Comparison of ENCODE assay signal across 8 mouse cellular contexts in genomic region chr4:126260520-126261201, GRCm38 (mm10). TPM values are rescaled to one million over a fixed set of nuclear protein-coding genes. Genes with fewer than 3 reads are reported as not detected.
DNase-seq lines count a peak whose midpoint lies in the region; ATAC-seq and TF ChIP-seq lines count a peak whose summit lies in the region.

No protein-coding gene starts in this region.

- no peaks in the 10 kb centered on the region for H3K27me3 ChIP-seq in intestine, embryonic 16.5 days (replicated peaks; ENCODE audit: control insufficient read depth, insufficient read depth, low read length)

- H3K4me3 ChIP-seq in intestine, embryonic 16.5 days (ENCODE audit: low read length), result no peak overlapping the region
- H3K4me3 ChIP-seq in lung, adult 2 months (replicated peaks; ENCODE audit: extremely low read depth, low read depth, low read length), result no peak overlapping the region

- ATAC-seq in intestine, embryonic 16.5 days, result peak; percentile 32

- H3K9ac ChIP-seq in intestine, embryonic 16.5 days (ENCODE audit: low read depth, low read length), result peak overlapping the region; percentile 43

- 5% methylated on average over 10 of the region's 10 CpGs for WGBS in intestine, embryonic 16.5 days
- WGBS in lung, adult 2 months, result 3% methylated on average over 10 of the region's 10 CpGs

- no peaks in the 10 kb centered on the region for H3K36me3 ChIP-seq in intestine, embryonic 16.5 days (ENCODE audit: control insufficient read depth, insufficient read depth, low read length)

- H3K4me2 ChIP-seq in intestine, embryonic 16.5 days (ENCODE audit: low read depth, low read length), result peak overlapping the region; percentile 29

- TF ChIP-seq CTCF in lung, adult 2 months (IDR thresholded peaks at IDR 0.05; ENCODE audit: insufficient read depth, low read length), result no peak

- H3K27ac ChIP-seq in intestine, embryonic 16.5 days (ENCODE audit: low read length), result peak overlapping the region; percentile 88

- no peaks in the 10 kb centered on the region for H3K9me3 ChIP-seq in intestine, embryonic 16.5 days (ENCODE audit: control insufficient read depth, low read length)

- H3K4me1 ChIP-seq in intestine, embryonic 16.5 days (ENCODE audit: control insufficient read depth, insufficient read depth, low read length), result peaks cover 46% of the 10 kb centered on the region
- H3K4me1 ChIP-seq in lung, adult 2 months (ENCODE audit: control insufficient read depth, insufficient read depth, low read length), result peaks cover 30% of the 10 kb centered on the region

- peak; percentile 56 for DNase-seq in retina, embryonic 14.5 days (ENCODE audit: low spot score)
- DNase-seq in retina, postnatal 1 day, result no peak
- DNase-seq in c-Kit-negative CD71-positive TER-119-positive erythroid progenitor cells, embryonic 14.5 days (ENCODE audit: low read depth, low spot score), result peak; percentile 75
- peak; percentile 95 for DNase-seq in gastrocnemius, postnatal 25 days
- peak; percentile 77 for DNase-seq in lung, adult 2 months
- peak; percentile 97 for DNase-seq in skeletal muscle tissue, adult 2 months (ENCODE audit: low read depth, low spot score)
- DNase-seq in frontal cortex, adult 2 months (ENCODE audit: extremely low spot score in 1 of 2, low spot score in 1 of 2), result no peak

- TF ChIP-seq POLR2A in lung, adult 2 months (IDR thresholded peaks at IDR 0.05; ENCODE audit: borderline replicate concordance, extremely low read depth, low read depth, low read length), result peak; percentile 66; the same call in 1 of the 2 replicates

RNA-seq across cellular contexts. Expression of gene Trappc3, which starts 1.5 kb away (rescaled TPM):
- 10 to 100 TPM; 18.0 to 21.0 TPM for total RNA-seq in gastrocnemius, postnatal 25 days (2021)
- 105 and 107 TPM in 2 replicates for polyA plus RNA-seq in intestine, embryonic 16.5 days (2015; fragmentation: Nextera tagmentation; extraction: Ambion mirVana)
- polyA plus RNA-seq in lung, adult 2 months (2012; rRNA removed), result 31.7 and 51.1 TPM in 2 replicates
- polyA plus RNA-seq in frontal cortex, adult 2 months (2012; rRNA removed), result 110 and 111 TPM in 2 replicates

RNA-seq across cellular contexts. Expression of gene Map7d1, which starts 4.5 kb away (rescaled TPM):
- total RNA-seq in gastrocnemius, postnatal 25 days (2021), result 100 to 1,000 TPM; 166 to 187 TPM
- 13.1 and 16.7 TPM in 2 replicates for polyA plus RNA-seq in intestine, embryonic 16.5 days (2015; fragmentation: Nextera tagmentation; extraction: Ambion mirVana)
- polyA plus RNA-seq in lung, adult 2 months (2012; rRNA removed), result 153 and 194 TPM in 2 replicates
- 201 and 206 TPM in 2 replicates for polyA plus RNA-seq in frontal cortex, adult 2 months (2012; rRNA removed)

RNA-seq across cellular contexts. Expression of gene Col8a2, which starts 25.9 kb away (rescaled TPM):
- total RNA-seq in gastrocnemius, postnatal 25 days (2021), result 1 to 10 TPM in 1 of 2 experiments, under 1 TPM in 1; 0.96 to 3.9 TPM
- 3.5 and 4.5 TPM in 2 replicates for polyA plus RNA-seq in intestine, embryonic 16.5 days (2015; fragmentation: Nextera tagmentation; extraction: Ambion mirVana)
- 3.5 and 4.4 TPM in 2 replicates for polyA plus RNA-seq in lung, adult 2 months (2012; rRNA removed)
- polyA plus RNA-seq in frontal cortex, adult 2 months (2012; rRNA removed), result 0.38 and 0.50 TPM in 2 replicates

RNA-seq across cellular contexts. Expression of gene Thrap3, which starts 58.1 kb away (rescaled TPM):
- total RNA-seq in gastrocnemius, postnatal 25 days (2021), result 10 to 100 TPM; 90.9 to 92.4 TPM
- 132 and 141 TPM in 2 replicates for polyA plus RNA-seq in intestine, embryonic 16.5 days (2015; fragmentation: Nextera tagmentation; extraction: Ambion mirVana)
- polyA plus RNA-seq in lung, adult 2 months (2012; rRNA removed), result 40.0 and 62.8 TPM in 2 replicates
- polyA plus RNA-seq in frontal cortex, adult 2 months (2012; rRNA removed), result 95.8 and 103 TPM in 2 replicates

Comparison
In these comparisons a context has a peak if more than half of its experiments do, and no peak if none do; other contexts are left out.
1. DNase-seq: peak in retina, embryonic 14.5 days (single experiment), c-Kit-negative CD71-positive TER-119-positive erythroid progenitor cells, embryonic 14.5 days (single experiment), gastrocnemius, postnatal 25 days (single experiment), lung, adult 2 months (single experiment) and skeletal muscle tissue, adult 2 months (single experiment); none in retina, postnatal 1 day (single experiment) and frontal cortex, adult 2 months (0 of 2).